Mouse (Mus musculus) E14TG2a.4 (cell line): ENCODE measurements at regions not wholly inside any gene's neighbourhood (a gene's known extent, or its start where the extent isn't known, plus 50 kb on each side); places are given as distances from the start of the nearest gene placed in this dataset.

Experiments used
- H3K27me3 ChIP-seq: 2 replicates; pipeline ENCODE4 v1.6.1; 2014; ENCODE audit warnings: low read length, control low read depth; ENCODE audit not compliant: insufficient read depth
- H3K36me3 ChIP-seq: 2 replicates; pipeline ENCODE4 v1.6.1; 2014; ENCODE audit warnings: low read length, control low read depth; ENCODE audit not compliant: insufficient read depth
- H3K4me1 ChIP-seq: replicated peaks from 2 replicates; pipeline ENCODE4 v1.6.1; 2014; ENCODE audit warnings: low read depth, low read length, control low read depth
- H3K4me3 ChIP-seq: replicated peaks from 2 replicates; pipeline ENCODE4 v1.5.1; 2014; ENCODE audit warnings: mild to moderate bottlenecking, low read length
- H3K9me3 ChIP-seq: 2 replicates; pipeline ENCODE4 v1.6.1; 2014; ENCODE audit warnings: low read length, control low read depth
- CTCF ChIP-seq: conservative IDR thresholded peaks from 2 replicates; pipeline ENCODE4 v1.5.1; 2014; ENCODE audit warnings: low read length
- NANOG ChIP-seq: IDR thresholded peaks from 2 replicates; pipeline ENCODE4 v1.6.1; 2014; ENCODE audit warnings: borderline replicate concordance, low read length, mixed read lengths
- POU5F1 ChIP-seq: IDR thresholded peaks from 2 replicates; pipeline ENCODE4 v1.6.1; 2014; ENCODE audit warnings: low read length, borderline replicate concordance

GRCm38 (mm10) chr3:41179037-41179880 is 96.4 kb upstream of the Pgrmc2 start:
- Histone ChIP-seq H3K4me1 (peaks cover 7% of the 10 kb centered on the region; the same call in 1 of the 2 replicates), H3K27me3 (peaks cover 2% of the 10 kb centered on the region; the same call in 1 of the 2 replicates), H3K36me3 (no peaks in the 10 kb centered on the region), H3K4me3 (no peak overlapping the region), H3K9me3 (0 out of 2 replicates have a peak, but pooled peaks cover 5% of the 10 kb centered on the region)
- TF ChIP-seq POU5F1 (no peak), CTCF (no peak), NANOG (no peak)

- no peak for TF ChIP-seq POU5F1
- TF ChIP-seq NANOG, result no peak
- no peak for TF ChIP-seq CTCF
- Histone ChIP-seq H3K4me3 (no peak overlapping the region), H3K36me3 (no peaks in the 10 kb centered on the region), H3K27me3 (peaks cover 2% of the 10 kb centered on the region; the same call in 1 of the 2 replicates), H3K9me3 (0 out of 2 replicates have a peak, but pooled peaks cover 4% of the 10 kb centered on the region), H3K4me1 (peaks cover 25% of the 10 kb centered on the region)
Measured at GRCm38 (mm10) chr3:41177124-41177523, 94.3 kb upstream of the Pgrmc2 start.

GRCm38 (mm10) chr3:41175356-41175755 is 92.5 kb upstream of the Pgrmc2 start:
- Histone ChIP-seq H3K9me3 (no peaks in the 10 kb centered on the region), H3K36me3 (no peaks in the 10 kb centered on the region), H3K27me3 (peaks cover 2% of the 10 kb centered on the region; the same call in 1 of the 2 replicates), H3K4me1 (peaks cover 25% of the 10 kb centered on the region), H3K4me3 (no peak overlapping the region)
- TF ChIP-seq NANOG (no peak), POU5F1 (no peak), CTCF (no peak)

- Histone ChIP-seq H3K36me3 (no peaks in the 10 kb centered on the region), H3K4me3 (no peak overlapping the region; the same call in 1 of the 2 replicates), H3K9me3 (no peaks in the 10 kb centered on the region), H3K27me3 (peaks cover 2% of the 10 kb centered on the region; the same call in 1 of the 2 replicates), H3K4me1 (peaks cover 28% of the 10 kb centered on the region)
- TF ChIP-seq POU5F1 (no peak), CTCF (no peak), NANOG (no peak)
Measured at GRCm38 (mm10) chr3:41173561-41173960, 90.7 kb upstream of the Pgrmc2 start.

GRCm38 (mm10) chr3:41172306-41173215 is 89.7 kb upstream of the Pgrmc2 start:
- TF ChIP-seq CTCF, result no peak
- TF ChIP-seq POU5F1, result no peak
- no peak for TF ChIP-seq NANOG
- Histone ChIP-seq H3K4me3 (no peak overlapping the region), H3K4me1 (peaks cover 28% of the 10 kb centered on the region), H3K9me3 (no peaks in the 10 kb centered on the region), H3K27me3 (no peaks in the 10 kb centered on the region), H3K36me3 (no peaks in the 10 kb centered on the region)

- H3K4me3 ChIP-seq, result no peak overlapping the region
- H3K36me3 ChIP-seq, result no peaks in the 10 kb centered on the region
- no peaks in the 10 kb centered on the region for H3K9me3 ChIP-seq
- TF ChIP-seq POU5F1 (no peak), CTCF (no peak), NANOG (no peak)
- H3K4me1 ChIP-seq, result peaks cover 28% of the 10 kb centered on the region
- H3K27me3 ChIP-seq, result no peaks in the 10 kb centered on the region
Measured at GRCm38 (mm10) chr3:41171772-41172171, 88.9 kb upstream of the Pgrmc2 start.

- Histone ChIP-seq H3K4me3 (no peak overlapping the region), H3K4me1 (peaks cover 28% of the 10 kb centered on the region), H3K36me3 (no peaks in the 10 kb centered on the region), H3K27me3 (no peaks in the 10 kb centered on the region), H3K9me3 (no peaks in the 10 kb centered on the region)
- TF ChIP-seq POU5F1, result no peak
- no peak for TF ChIP-seq CTCF
- no peak for TF ChIP-seq NANOG
Measured at GRCm38 (mm10) chr3:41171310-41171709, 88.5 kb upstream of the Pgrmc2 start.

- TF ChIP-seq CTCF (no peak), NANOG (no peak), POU5F1 (no peak)
- H3K4me1 ChIP-seq, result peaks cover 28% of the 10 kb centered on the region
- H3K27me3 ChIP-seq, result no peaks in the 10 kb centered on the region
Measured at GRCm38 (mm10) chr3:41170566-41170965, 87.7 kb upstream of the Pgrmc2 start.

More at GRCm38 (mm10) chr3:41170566-41170965, 87.7 kb upstream of the Pgrmc2 start:
- no peaks in the 10 kb centered on the region for H3K36me3 ChIP-seq
- H3K9me3 ChIP-seq, result no peaks in the 10 kb centered on the region
- H3K4me3 ChIP-seq, result no peak overlapping the region
